Mouse (Mus musculus): Measurements from ENCODE around the gene Klhl42.

Klhl42 gene

GRCm38 (mm10) chr6:147087736-147088135 is 3.4 kb upstream of the Klhl42 start:
- DNase-seq, result no peak

GRCm38 (mm10) chr6:147088517-147088916 is 2.7 kb upstream of the Klhl42 start:
- no peak for DNase-seq

- no peak for DNase-seq
Observed at GRCm38 (mm10) chr6:147090191-147090590, 988 bp upstream of the Klhl42 start.

GRCm38 (mm10) chr6:147092136-147092535 is 957 bp downstream of the Klhl42 start:
- peak; percentile 33 for DNase-seq

GRCm38 (mm10) chr6:147094771-147095170 is 3.6 kb downstream of the Klhl42 start:
- DNase-seq, result no peak

- no peak for DNase-seq
Observed at GRCm38 (mm10) chr6:147096109-147096508, 4.9 kb downstream of the Klhl42 start.

- no peak for DNase-seq
Observed at GRCm38 (mm10) chr6:147096934-147097333, 5.8 kb downstream of the Klhl42 start.

GRCm38 (mm10) chr6:147097346-147097929 is 6.3 kb downstream of the Klhl42 start:
- peak; percentile 35 for DNase-seq

- peak; percentile 65 for DNase-seq
Observed at GRCm38 (mm10) chr6:147099458-147100277, 8.5 kb downstream of the Klhl42 start.

GRCm38 (mm10) chr6:147102293-147102692 is 11.1 kb downstream of the Klhl42 start:
- no peak for DNase-seq

- no peak for DNase-seq
Observed at GRCm38 (mm10) chr6:147105529-147105928, 14.3 kb downstream of the Klhl42 start.

GRCm38 (mm10) chr6:147106716-147107115 is 15.5 kb downstream of the Klhl42 start:
- DNase-seq, result no peak

GRCm38 (mm10) chr6:147109283-147109682 is 18.1 kb downstream of the Klhl42 start:
- no peak for DNase-seq

GRCm38 (mm10) chr6:147116579-147116978 is 25.4 kb downstream of the Klhl42 start:
- DNase-seq, result peak; percentile 78

- DNase-seq, result no peak
Observed at GRCm38 (mm10) chr6:147117764-147118163, 26.6 kb downstream of the Klhl42 start.

GRCm38 (mm10) chr6:147118190-147118589 is 27.0 kb downstream of the Klhl42 start:
- no peak for DNase-seq

- no peak for DNase-seq
Observed at GRCm38 (mm10) chr6:147121320-147121719, 30.1 kb downstream of the Klhl42 start.

- DNase-seq, result no peak
Observed at GRCm38 (mm10) chr6:147127239-147127638, 36.1 kb downstream of the Klhl42 start.

- DNase-seq, result no peak
Observed at GRCm38 (mm10) chr6:147138260-147138659, 47.1 kb downstream of the Klhl42 start.

- no peak for DNase-seq
Observed at GRCm38 (mm10) chr6:147140600-147141154, 49.5 kb downstream of the Klhl42 start.

- no peak for DNase-seq
Observed at GRCm38 (mm10) chr6:147144664-147145063, 53.5 kb downstream of the Klhl42 start.

GRCm38 (mm10) chr6:147145277-147145676 is 54.1 kb downstream of the Klhl42 start:
- no peak for DNase-seq

- DNase-seq, result no peak
Observed at GRCm38 (mm10) chr6:147145753-147146152, 54.6 kb downstream of the Klhl42 start.

- DNase-seq, result no peak
Observed at GRCm38 (mm10) chr6:147151069-147151468, 59.9 kb downstream of the Klhl42 start.
